Mouse (Mus musculus): ENCODE results near the gene Ptgs1.

DNA sequence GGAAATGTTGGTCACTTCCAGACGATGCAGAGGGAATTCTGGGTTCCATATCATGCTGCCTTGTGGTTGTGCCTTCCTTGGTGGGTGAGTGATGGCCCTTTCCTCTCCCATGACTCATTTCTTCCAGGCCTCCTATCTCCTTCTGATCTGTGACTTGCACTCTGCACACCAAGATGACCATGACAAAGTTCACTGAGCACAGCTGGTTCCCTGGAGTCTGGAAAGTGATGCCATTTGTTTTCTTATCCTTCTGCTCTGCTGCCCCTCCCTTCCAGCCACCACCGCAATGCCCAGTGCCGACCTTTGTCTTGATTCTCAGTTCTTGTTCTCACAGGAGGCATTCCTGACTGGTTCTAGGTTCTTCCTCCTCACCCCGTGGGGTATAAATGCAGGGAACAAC lies 29.2 kb downstream of the Ptgs1 start:
- TF ChIP-seq POLR2A (IDR thresholded peaks at IDR 0.05; ENCODE audit: insufficient read length, low read depth) (no peak), SRF (IDR thresholded peaks at IDR 0.05; ENCODE audit: control insufficient read depth, insufficient read length, low read depth) (no peak), USF1 (IDR thresholded peaks at IDR 0.05; ENCODE audit: low read depth) (no peak), TCF3 (IDR thresholded peaks at IDR 0.05; ENCODE audit: insufficient read length, low read depth) (no peak), E2F4 (IDR thresholded peaks at IDR 0.05; ENCODE audit: insufficient read depth) (no peak), TCF12 (IDR thresholded peaks at IDR 0.05; ENCODE audit: insufficient read depth, poor library complexity, severe bottlenecking) (no peak), POLR2AphosphoS2 (IDR thresholded peaks at IDR 0.05; ENCODE audit: insufficient read length, low read depth) (no peak), MAX (IDR thresholded peaks at IDR 0.05; ENCODE audit: low read depth) (no peak)
